Mouse (Mus musculus): ENCODE measurements around the gene Map2k5.

Map2k5 gene

GRCm38 (mm10) chr9:63339256-63339655 is 38.4 kb downstream of the Map2k5 start:
- no peak for DNase-seq (ENCODE audit: low spot score)

GRCm38 (mm10) chr9:63338716-63339115 is 39.0 kb downstream of the Map2k5 start:
- DNase-seq (ENCODE audit: low spot score): no peak

- DNase-seq (ENCODE audit: low spot score): no peak
Measured at GRCm38 (mm10) chr9:63335816-63336215, 41.9 kb downstream of the Map2k5 start.

- no peak for DNase-seq (ENCODE audit: low spot score)
Measured at GRCm38 (mm10) chr9:63333074-63333473, 44.6 kb downstream of the Map2k5 start.

- no peak for DNase-seq (ENCODE audit: low spot score)
Measured at GRCm38 (mm10) chr9:63331246-63331645, 46.5 kb downstream of the Map2k5 start.

GRCm38 (mm10) chr9:63328958-63329685 is 48.6 kb downstream of the Map2k5 start:
- no peak for DNase-seq (ENCODE audit: low spot score)

GRCm38 (mm10) chr9:63315231-63315630 is 62.5 kb downstream of the Map2k5 start:
- DNase-seq (ENCODE audit: low spot score): no peak

- DNase-seq (ENCODE audit: low spot score): no peak
Measured at GRCm38 (mm10) chr9:63314126-63314525, 63.6 kb downstream of the Map2k5 start.

GRCm38 (mm10) chr9:63309956-63310355 is 67.7 kb downstream of the Map2k5 start:
- DNase-seq (ENCODE audit: low spot score): no peak

- no peak for DNase-seq (ENCODE audit: low spot score)
Measured at GRCm38 (mm10) chr9:63309008-63309407, 68.7 kb downstream of the Map2k5 start.

GRCm38 (mm10) chr9:63308441-63308840 is 69.3 kb downstream of the Map2k5 start:
- DNase-seq (ENCODE audit: low spot score): no peak

- no peak for DNase-seq (ENCODE audit: low spot score)
Measured at GRCm38 (mm10) chr9:63302511-63302910, 75.2 kb downstream of the Map2k5 start.

- no peak for DNase-seq (ENCODE audit: low spot score)
Measured at GRCm38 (mm10) chr9:63298656-63299055, 79.0 kb downstream of the Map2k5 start.

- DNase-seq (ENCODE audit: low spot score): no peak
Measured at GRCm38 (mm10) chr9:63295551-63295958, 82.1 kb downstream of the Map2k5 start.

- DNase-seq (ENCODE audit: low spot score): no peak
Measured at GRCm38 (mm10) chr9:63294846-63295245, 82.9 kb downstream of the Map2k5 start.

- no peak for DNase-seq (ENCODE audit: low spot score)
Measured at GRCm38 (mm10) chr9:63293781-63294480, 83.8 kb downstream of the Map2k5 start.

GRCm38 (mm10) chr9:63288676-63289075 is 89.0 kb downstream of the Map2k5 start:
- DNase-seq (ENCODE audit: low spot score): no peak

- DNase-seq (ENCODE audit: low spot score): no peak
Measured at GRCm38 (mm10) chr9:63284392-63284791, 93.3 kb downstream of the Map2k5 start.

- DNase-seq (ENCODE audit: low spot score): no peak
Measured at GRCm38 (mm10) chr9:63281996-63282395, 95.7 kb downstream of the Map2k5 start.

- DNase-seq (ENCODE audit: low spot score): no peak
Measured at GRCm38 (mm10) chr9:63281086-63281485, 96.6 kb downstream of the Map2k5 start.

- DNase-seq (ENCODE audit: low spot score): no peak
Measured at GRCm38 (mm10) chr9:63273781-63274180, 103.9 kb downstream of the Map2k5 start.

- DNase-seq (ENCODE audit: low spot score): no peak
Measured at GRCm38 (mm10) chr9:63269839-63270238, 107.9 kb downstream of the Map2k5 start.

- no peak for DNase-seq (ENCODE audit: low spot score)
Measured at GRCm38 (mm10) chr9:63263188-63263587, 114.5 kb downstream of the Map2k5 start.

- no peak for DNase-seq (ENCODE audit: low spot score)
Measured at GRCm38 (mm10) chr9:63258768-63259167, 118.9 kb downstream of the Map2k5 start.

Data from ovary, adult 18-20 months (tissue).